Mouse (Mus musculus) lung, postnatal 0 days (tissue): ENCODE measurements at regions not wholly inside any gene's neighbourhood (a gene's known extent, or its start where the extent isn't known, plus 50 kb on each side); places are given as distances from the start of the nearest gene placed in this dataset.

Experiments
- CTCF ChIP-seq: IDR thresholded peaks from 2 replicates; pipeline ENCODE4 v1.5.1; 2016; ENCODE audit warnings: antibody characterized with exemption, mild to moderate bottlenecking
- EP300 ChIP-seq: IDR thresholded peaks from 2 replicates; pipeline ENCODE4 v1.6.1; 2016; ENCODE audit warnings: antibody characterized with exemption, mild to moderate bottlenecking, control low read depth

GRCm38 (mm10) chr9:62186886-62187285 lies 64.4 kb upstream of the Glce start:
- no peak for TF ChIP-seq CTCF
- TF ChIP-seq EP300, result no peak
